Mouse (Mus musculus): ENCODE results near the gene Gapdh. TPM values are rescaled to one million over a fixed set of nuclear protein-coding genes. Genes with fewer than 3 reads are reported as not detected.

Gapdh gene
- polyA plus RNA-seq, 2 experiments = 1,040 to 1,875 TPM

GRCm38 (mm10) chr6:125146148-125146547 is 20.1 kb downstream of the Gapdh start:
- H3K4me3 ChIP-seq (ENCODE audit: insufficient read depth in 1 of 2, low read depth in 2 of 2, low read length in 2 of 2) = peak overlapping the region; percentile 31 to 95; a peak in 3 of 4 replicates
- TF ChIP-seq CTCF (IDR thresholded peaks at IDR 0.05; ENCODE audit: low read depth) = no peak
- no peak for TF ChIP-seq EP300 (IDR thresholded peaks at IDR 0.05; ENCODE audit: low read depth)
- H3K27ac ChIP-seq = no peak overlapping the region
- H3K9ac ChIP-seq (replicated peaks) = peak overlapping the region; percentile 87
- no peaks in the 10 kb centered on the region for H3K27me3 ChIP-seq (ENCODE audit: control insufficient read depth, insufficient read depth, low read length)
- H3K36me3 ChIP-seq (replicated peaks; ENCODE audit: control insufficient read depth, insufficient read depth, low read depth) = peaks cover 14% of the 10 kb centered on the region
- H3K4me2 ChIP-seq (ENCODE audit: low read depth) = peak overlapping the region; percentile 75
- H3K9me3 ChIP-seq (ENCODE audit: control insufficient read depth, low read length) = no peaks in the 10 kb centered on the region
- H3K4me1 ChIP-seq (replicated peaks; ENCODE audit: control insufficient read depth in 2 of 2, insufficient read depth in 2 of 2, low read length in 1 of 2) = peaks cover 18 to 29% of the 10 kb centered on the region in 2 experiments
- WGBS (ENCODE audit: insufficient replicate concordance) = 50% methylated on average over 7 of the region's 7 CpGs
- ATAC-seq (ENCODE audit: insufficient read depth) (no peak), DNase-seq (ENCODE audit: low read depth in 3 of 3, low spot score in 3 of 3) (no peak)

- Histone ChIP-seq H3K9me3 (ENCODE audit: control insufficient read depth, low read length) (no peaks in the 10 kb centered on the region), H3K27ac (peak overlapping the region; percentile 66), H3K4me2 (ENCODE audit: low read depth) (peak overlapping the region; percentile 75), H3K36me3 (replicated peaks; ENCODE audit: control insufficient read depth, insufficient read depth, low read depth) (peaks cover 20% of the 10 kb centered on the region), H3K4me3 (ENCODE audit: insufficient read depth in 1 of 2, low read depth in 2 of 2, low read length in 2 of 2) (peak overlapping the region; percentile 77 to 95), H3K4me1 (replicated peaks; ENCODE audit: control insufficient read depth in 2 of 2, insufficient read depth in 2 of 2, low read length in 1 of 2) (peaks cover 18 to 29% of the 10 kb centered on the region in 2 experiments), H3K27me3 (ENCODE audit: control insufficient read depth, insufficient read depth, low read length) (no peaks in the 10 kb centered on the region), H3K9ac (replicated peaks) (peak overlapping the region; percentile 87)
- no peak for DNase-seq (ENCODE audit: low read depth in 3 of 3, low spot score in 3 of 3)
- ATAC-seq (ENCODE audit: insufficient read depth) = peak; percentile 78
- TF ChIP-seq CTCF (IDR thresholded peaks at IDR 0.05; ENCODE audit: low read depth) (no peak), EP300 (IDR thresholded peaks at IDR 0.05; ENCODE audit: low read depth) (no peak)
- 1% methylated on average over 35 of the region's 35 CpGs for WGBS (ENCODE audit: insufficient replicate concordance)
Observed at GRCm38 (mm10) chr6:125145479-125145951, 20.8 kb downstream of the Gapdh start.

- DNase-seq (ENCODE audit: low read depth in 3 of 3, low spot score in 3 of 3) (peak; percentile 87 to 88 (median 88)), ATAC-seq (ENCODE audit: insufficient read depth) (peak; percentile 95)
- under 1% methylated on average over 16 of the region's 16 CpGs for WGBS (ENCODE audit: insufficient replicate concordance)
- Histone ChIP-seq H3K4me3 (ENCODE audit: insufficient read depth in 1 of 2, low read depth in 2 of 2, low read length in 2 of 2) (peak within 1 kb of the TSS; percentile 77 to 95), H3K9ac (replicated peaks) (peak within 1 kb of the TSS; percentile 87), H3K27me3 (ENCODE audit: control insufficient read depth, insufficient read depth, low read length) (no peaks in the 10 kb centered on the region), H3K27ac (peak within 1 kb of the TSS; percentile 66), H3K9me3 (ENCODE audit: control insufficient read depth, low read length) (no peaks in the 10 kb centered on the region), H3K4me2 (ENCODE audit: low read depth) (peak within 1 kb of the TSS; percentile 75), H3K36me3 (replicated peaks; ENCODE audit: control insufficient read depth, insufficient read depth, low read depth) (peaks cover 26% of the 10 kb centered on the region), H3K4me1 (replicated peaks; ENCODE audit: control insufficient read depth in 2 of 2, insufficient read depth in 2 of 2, low read length in 1 of 2) (peaks cover 18 to 29% of the 10 kb centered on the region in 2 experiments)
- TF ChIP-seq EP300 (IDR thresholded peaks at IDR 0.05; ENCODE audit: low read depth) (no peak), CTCF (IDR thresholded peaks at IDR 0.05; ENCODE audit: low read depth) (peak; percentile 75)
Observed at GRCm38 (mm10) chr6:125145001-125145400, 21.3 kb downstream of the Gapdh start, which contains the start of gene Iffo1. Gene Iffo1, plus strand, starts transcription at chr6:125145241.

- Histone ChIP-seq H3K4me1 (replicated peaks; ENCODE audit: control insufficient read depth in 2 of 2, insufficient read depth in 2 of 2, low read length in 1 of 2) (peaks cover 18 to 29% of the 10 kb centered on the region in 2 experiments), H3K4me3 (ENCODE audit: insufficient read depth in 1 of 2, low read depth in 2 of 2, low read length in 2 of 2) (no peak overlapping the region), H3K9me3 (ENCODE audit: control insufficient read depth, low read length) (no peaks in the 10 kb centered on the region), H3K27ac (no peak overlapping the region), H3K27me3 (ENCODE audit: control insufficient read depth, insufficient read depth, low read length) (no peaks in the 10 kb centered on the region), H3K36me3 (replicated peaks; ENCODE audit: control insufficient read depth, insufficient read depth, low read depth) (peaks cover 37% of the 10 kb centered on the region), H3K9ac (replicated peaks) (no peak overlapping the region), H3K4me2 (ENCODE audit: low read depth) (no peak overlapping the region)
- no peak for DNase-seq (ENCODE audit: low read depth in 3 of 3, low spot score in 3 of 3)
- 80% methylated on average over 9 of the region's 9 CpGs for WGBS (ENCODE audit: insufficient replicate concordance)
- no peak for TF ChIP-seq EP300 (IDR thresholded peaks at IDR 0.05; ENCODE audit: low read depth)
- no peak for ATAC-seq (ENCODE audit: insufficient read depth)
Observed at GRCm38 (mm10) chr6:125143904-125144303, 22.4 kb downstream of the Gapdh start.

GRCm38 (mm10) chr6:125143128-125143527 is 23.1 kb downstream of the Gapdh start:
- Histone ChIP-seq H3K27me3 (ENCODE audit: control insufficient read depth, insufficient read depth, low read length) (no peaks in the 10 kb centered on the region), H3K27ac (no peak overlapping the region), H3K4me3 (ENCODE audit: insufficient read depth in 1 of 2, low read depth in 2 of 2, low read length in 2 of 2) (no peak overlapping the region), H3K4me2 (ENCODE audit: low read depth) (no peak overlapping the region), H3K9ac (replicated peaks) (no peak overlapping the region), H3K36me3 (replicated peaks; ENCODE audit: control insufficient read depth, insufficient read depth, low read depth) (peaks cover 43% of the 10 kb centered on the region), H3K4me1 (replicated peaks; ENCODE audit: control insufficient read depth in 2 of 2, insufficient read depth in 2 of 2, low read length in 1 of 2) (peaks cover 18 to 24% of the 10 kb centered on the region in 2 experiments), H3K9me3 (ENCODE audit: control insufficient read depth, low read length) (no peaks in the 10 kb centered on the region)
- DNase-seq (ENCODE audit: low read depth in 3 of 3, low spot score in 3 of 3) (no peak), ATAC-seq (ENCODE audit: insufficient read depth) (no peak)
- no peak for TF ChIP-seq EP300 (IDR thresholded peaks at IDR 0.05; ENCODE audit: low read depth)
- 64% methylated on average over 3 of the region's 3 CpGs for WGBS (ENCODE audit: insufficient replicate concordance)
